Mouse (Mus musculus): Measurements from ENCODE around the gene A730061H03Rik.

- TF ChIP-seq TAL1 (IDR thresholded peaks at IDR 0.05; ENCODE audit: low read length) (no peak), GATA1 (IDR thresholded peaks at IDR 0.05; ENCODE audit: low read length) (no peak)
Observed at GRCm38 (mm10) chr14:55551794-55552193, 8.4 kb downstream of the A730061H03Rik start.

Data from erythroblast, embryonic 14.5 days (primary cell).